Mouse (Mus musculus) layer of hippocampus, adult 11-12 months (tissue): ENCODE measurements at regions not wholly inside any gene's neighbourhood (a gene's known extent, or its start where the extent isn't known, plus 50 kb on each side); places are given as distances from the start of the nearest gene placed in this dataset.

Experiments used
- DNase-seq: peaks from one replicate; pipeline ENCODE4 v3.0.0; 2022; ENCODE audit warnings: low spot score

- DNase-seq, result no peak
Measured at GRCm38 (mm10) chr15:62994691-62995090, 850.3 kb downstream of the Gsdmc2 start.

GRCm38 (mm10) chr15:62986871-62987270, 858.1 kb downstream of the Gsdmc2 start:
- no peak for DNase-seq

GRCm38 (mm10) chr15:62986147-62986546, 858.8 kb downstream of the Gsdmc2 start:
- DNase-seq, result no peak

- DNase-seq, result no peak
Measured at GRCm38 (mm10) chr15:62970566-62970965, 874.4 kb downstream of the Gsdmc2 start.

GRCm38 (mm10) chr15:62962681-62963080, 882.3 kb downstream of the Gsdmc2 start:
- no peak for DNase-seq

GRCm38 (mm10) chr15:62960623-62961022, 884.4 kb downstream of the Gsdmc2 start:
- DNase-seq, result no peak

GRCm38 (mm10) chr15:62958506-62959330, 886.3 kb downstream of the Gsdmc2 start:
- DNase-seq, result no peak

- peak; percentile 5 for DNase-seq
Measured at GRCm38 (mm10) chr15:62954889-62955288, 890.1 kb downstream of the Gsdmc2 start.

GRCm38 (mm10) chr15:62954322-62954820, 890.6 kb downstream of the Gsdmc2 start:
- no peak for DNase-seq

- DNase-seq, result peak; percentile 21
Measured at GRCm38 (mm10) chr15:62953215-62953941, 891.6 kb downstream of the Gsdmc2 start.

GRCm38 (mm10) chr15:62952487-62953214, 892.3 kb downstream of the Gsdmc2 start:
- DNase-seq, result no peak

- no peak for DNase-seq
Measured at GRCm38 (mm10) chr15:62939416-62939815, 905.6 kb downstream of the Gsdmc2 start.

GRCm38 (mm10) chr15:62937756-62938155, 907.2 kb downstream of the Gsdmc2 start:
- DNase-seq, result no peak

GRCm38 (mm10) chr15:62934522-62935189, 910.3 kb downstream of the Gsdmc2 start:
- no peak for DNase-seq

GRCm38 (mm10) chr15:62920520-62920919, 924.5 kb downstream of the Gsdmc2 start:
- no peak for DNase-seq

GRCm38 (mm10) chr15:62919264-62919663, 925.7 kb downstream of the Gsdmc2 start:
- peak; percentile 30 for DNase-seq

- DNase-seq, result no peak
Measured at GRCm38 (mm10) chr15:62908379-62908778, 936.6 kb downstream of the Gsdmc2 start.

GRCm38 (mm10) chr15:62907181-62907580, 937.8 kb downstream of the Gsdmc2 start:
- DNase-seq, result no peak

- peak; percentile 85 for DNase-seq
Measured at GRCm38 (mm10) chr15:62903047-62903822, 941.7 kb downstream of the Gsdmc2 start.

GRCm38 (mm10) chr15:62901955-62902354, 943.0 kb downstream of the Gsdmc2 start:
- DNase-seq, result no peak

GRCm38 (mm10) chr15:62889798-62890197, 955.2 kb downstream of the Gsdmc2 start:
- no peak for DNase-seq
